Mouse (Mus musculus) embryonic facial prominence, embryonic 14.5 days (tissue): ENCODE data around the gene Pbx2. TPM values are rescaled to one million over a fixed set of nuclear protein-coding genes. Genes with fewer than 3 reads are reported as not detected.

Experiments
- ATAC-seq: fragments of 200-750 bp; cut with Nextera tagmentation; 2 replicates; pipeline ENCODE4 v1.8.0; 2017; ENCODE audit warnings: low read depth, moderate number of reproducible peaks, moderate TSS enrichment
- DNase-seq: peaks from one replicate; pipeline ENCODE4 v3.0.0-alpha.2; 2015; ENCODE audit warnings: low spot score
- H3K27ac ChIP-seq: fragments of 300-500 bp; sonication (generic); replicated peaks from 2 replicates; pipeline ENCODE4 v1.5.1; 2014; ENCODE audit warnings: low read depth, mild to moderate bottlenecking, low read length, moderate library complexity
- H3K27me3 ChIP-seq: fragments of 300-500 bp; sonication (generic); replicated peaks from 2 replicates; pipeline ENCODE4 v1.6.1; 2014; ENCODE audit warnings: low read length; ENCODE audit not compliant: control insufficient read depth, insufficient read depth
- H3K36me3 ChIP-seq: fragments of 300-500 bp; sonication (generic); 2 replicates; pipeline ENCODE4 v1.6.1; 2014; ENCODE audit warnings: low read length, mixed read lengths; ENCODE audit not compliant: control insufficient read depth, insufficient read depth
- H3K4me1 ChIP-seq: fragments of 300-500 bp; sonication (generic); 2 replicates; pipeline ENCODE4 v1.6.1; 2014; ENCODE audit warnings: antibody characterized with exemption, low read length; ENCODE audit not compliant: control insufficient read depth, insufficient read depth
- H3K4me2 ChIP-seq: fragments of 300-500 bp; sonication (generic); 2 replicates; pipeline ENCODE4 v1.6.1; 2014; ENCODE audit warnings: low read depth, mild to moderate bottlenecking, low read length, moderate library complexity, mixed read lengths
- H3K4me3 ChIP-seq: fragments of 300-500 bp; sonication (generic); 2 replicates; pipeline ENCODE4 v1.5.1; 2014; ENCODE audit warnings: low read depth, mild to moderate bottlenecking, low read length
- H3K9ac ChIP-seq: fragments of 300-500 bp; sonication (generic); 2 replicates; pipeline ENCODE4 v1.6.1; 2014; ENCODE audit warnings: low read depth, mild to moderate bottlenecking, low read length, moderate library complexity, mixed read lengths
- H3K9me3 ChIP-seq: fragments of 300-500 bp; sonication (generic); 2 replicates; pipeline ENCODE4 v1.6.1; 2016; ENCODE audit warnings: low read length; ENCODE audit not compliant: control insufficient read depth
- WGBS: fragments of 180-500 bp; shearing (Covaris S2); extraction: QIAGEN DNeasy Blood & Tissue Kit; methylation state at CpG from one replicate; pipeline ENCODE4 v1.1.7; 2014; 5-methylcytosine and 5-hydroxymethylcytosine counted together
- polyA plus RNA-seq: library from polyadenylated mRNA; unstranded; fragments of >200 nt; fragmentation: Nextera tagmentation; extraction: Ambion mirVana; gene quantifications from 2 replicates; pipeline ENCODE4 v1.2.1, GENCODE M21; 2014

Pbx2 gene
- polyA plus RNA-seq, 1 experiment from 2014 or later = 11.3 TPM

DNA sequence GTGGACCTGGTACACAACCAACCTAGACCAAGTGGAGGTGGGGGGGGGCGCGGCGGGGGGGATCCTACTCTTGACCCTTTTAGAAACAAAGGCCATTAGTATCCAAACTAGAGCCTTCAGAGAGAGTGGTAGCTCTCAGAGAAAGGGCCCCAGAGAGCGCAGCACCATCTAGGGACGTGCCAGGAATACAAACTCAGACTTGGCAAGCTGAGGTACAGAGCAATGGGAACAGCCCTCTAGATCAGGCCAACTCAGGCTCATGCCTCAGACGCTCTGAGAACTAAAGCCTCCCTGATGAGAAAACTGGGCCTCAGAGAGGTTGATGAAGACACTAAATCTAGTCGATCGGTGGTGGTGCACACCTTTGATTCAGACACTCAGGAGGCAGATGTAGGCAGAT is 5.9 kb upstream of the Pbx2 start:
- no peaks in the 10 kb centered on the region for H3K9me3 ChIP-seq
- WGBS = 91% methylated on average over 5 of the region's 8 CpGs
- DNase-seq = no peak
- peaks cover 28% of the 10 kb centered on the region for H3K4me1 ChIP-seq
- no peak overlapping the region for H3K9ac ChIP-seq
- H3K4me2 ChIP-seq = no peak overlapping the region
- no peaks in the 10 kb centered on the region for H3K27me3 ChIP-seq
- no peak overlapping the region for H3K27ac ChIP-seq
- no peaks in the 10 kb centered on the region for H3K36me3 ChIP-seq
- no peak overlapping the region for H3K4me3 ChIP-seq
- no peak for ATAC-seq

DNA sequence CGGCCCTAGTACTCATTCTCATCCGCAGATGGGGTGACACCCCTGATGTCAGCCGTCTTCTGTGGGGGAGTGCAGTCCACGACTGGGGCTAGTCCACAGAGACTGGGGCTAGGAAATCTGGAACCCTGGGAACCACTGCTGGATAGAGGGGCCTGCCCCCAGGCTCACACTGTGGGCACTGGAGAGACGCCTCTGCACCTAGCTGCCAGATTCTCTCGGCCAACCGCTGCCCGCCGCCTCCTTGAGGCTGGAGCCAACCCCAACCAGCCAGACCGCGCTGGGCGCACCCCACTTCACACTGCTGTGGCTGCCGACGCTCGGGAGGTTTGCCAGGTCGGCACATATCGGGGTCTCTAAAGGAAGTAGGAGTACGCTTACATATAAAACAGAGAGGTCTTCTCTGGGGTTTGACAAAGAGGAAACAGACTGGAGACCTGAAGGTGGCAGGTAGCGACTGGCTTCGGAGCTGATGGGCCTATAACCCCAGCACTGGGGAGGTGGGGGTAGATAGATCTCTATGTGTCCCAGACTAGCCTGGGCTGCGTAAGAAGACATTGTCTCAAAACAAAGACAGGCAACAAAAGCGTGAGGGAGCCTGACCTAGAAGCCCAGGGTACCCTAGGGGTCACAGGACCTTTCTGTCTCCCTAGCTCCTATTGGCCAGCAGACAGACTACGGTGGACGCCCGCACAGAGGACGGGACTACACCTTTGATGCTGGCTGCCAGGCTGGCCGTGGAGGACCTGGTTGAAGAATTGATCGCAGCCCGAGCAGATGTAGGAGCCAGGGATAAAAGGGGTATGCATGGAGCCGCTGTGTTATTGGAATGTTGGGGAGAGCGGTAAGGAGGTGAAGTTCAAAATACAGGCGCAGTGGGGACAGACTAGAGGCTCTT is 4.9 kb upstream of the Pbx2 start:
- Histone ChIP-seq H3K4me3 (peak overlapping the region; percentile 80), H3K27me3 (no peaks in the 10 kb centered on the region), H3K4me1 (peaks cover 37% of the 10 kb centered on the region), H3K36me3 (no peaks in the 10 kb centered on the region), H3K27ac (peak overlapping the region; percentile 97), H3K4me2 (peak overlapping the region; percentile 99), H3K9me3 (no peaks in the 10 kb centered on the region), H3K9ac (peak overlapping the region; percentile 96)
- ATAC-seq (no peak), DNase-seq (no peak)
- WGBS = 27% methylated on average over 32 of the region's 32 CpGs

DNA sequence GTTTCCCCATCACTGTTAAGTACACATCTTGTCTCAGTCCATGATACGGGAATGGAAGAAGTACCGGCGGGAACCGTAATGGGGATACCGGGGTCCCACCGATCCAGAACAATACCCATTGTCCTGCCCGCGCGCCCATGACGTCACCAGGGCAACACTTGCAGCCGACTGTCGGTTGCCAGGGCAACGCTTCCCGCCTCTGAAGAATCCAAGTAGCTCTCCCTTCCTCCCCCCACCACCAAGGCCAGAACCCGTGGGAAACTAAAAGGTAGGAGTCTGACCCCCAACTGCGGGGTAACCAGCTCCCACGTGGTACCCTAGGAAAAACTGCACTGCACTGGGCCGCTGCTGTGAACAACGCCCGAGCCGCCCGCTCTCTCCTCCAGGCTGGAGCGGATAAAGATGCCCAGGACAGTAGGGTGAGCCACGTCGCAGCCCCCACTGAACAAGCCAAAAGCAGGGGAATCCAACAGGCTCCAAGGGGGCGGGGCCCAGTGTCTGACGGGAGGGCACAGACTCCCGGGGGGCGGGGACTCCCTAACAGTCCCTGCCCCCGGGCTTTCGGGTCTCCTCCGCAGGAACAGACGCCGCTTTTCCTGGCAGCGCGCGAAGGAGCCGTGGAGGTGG is 4.2 kb upstream of the Pbx2 start:
- Histone ChIP-seq H3K9ac (peak overlapping the region; percentile 96), H3K4me3 (peak overlapping the region; percentile 80), H3K4me1 (peaks cover 42% of the 10 kb centered on the region), H3K9me3 (no peaks in the 10 kb centered on the region), H3K27ac (peak overlapping the region; percentile 97), H3K4me2 (peak overlapping the region; percentile 99), H3K36me3 (no peaks in the 10 kb centered on the region), H3K27me3 (no peaks in the 10 kb centered on the region)
- ATAC-seq (peak; percentile 82), DNase-seq (peak; percentile 97)
- under 1% methylated on average over 24 of the region's 38 CpGs for whole genome bisulfite sequencing

DNA sequence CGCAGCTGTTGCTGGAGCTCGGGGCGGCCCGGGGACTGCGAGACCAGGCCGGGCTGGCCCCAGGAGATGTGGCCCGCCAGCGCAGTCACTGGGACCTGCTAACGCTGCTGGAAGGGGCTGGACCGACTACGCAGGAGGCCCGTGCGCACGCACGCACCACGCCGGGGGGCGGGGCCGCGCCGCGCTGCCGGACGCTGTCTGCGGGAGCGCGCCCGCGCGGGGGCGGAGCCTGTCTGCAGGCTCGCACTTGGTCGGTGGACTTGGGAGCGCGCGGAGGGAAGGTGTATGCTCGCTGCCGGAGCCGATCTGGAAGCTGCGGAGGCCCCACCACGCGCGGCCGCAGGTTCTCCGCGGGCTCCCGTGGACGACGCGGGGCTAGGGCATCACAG is 3.6 kb upstream of the Pbx2 start:
- no peaks in the 10 kb centered on the region for H3K9me3 ChIP-seq
- DNase-seq (peak; percentile 97), ATAC-seq (peak; percentile 90)
- H3K9ac ChIP-seq = peak overlapping the region; percentile 96
- peak overlapping the region; percentile 80 for H3K4me3 ChIP-seq
- H3K4me2 ChIP-seq = peak overlapping the region; percentile 99
- H3K27ac ChIP-seq = peak overlapping the region; percentile 97
- no peaks in the 10 kb centered on the region for H3K36me3 ChIP-seq
- H3K4me1 ChIP-seq = peaks cover 42% of the 10 kb centered on the region
- H3K27me3 ChIP-seq = no peaks in the 10 kb centered on the region
- 0% methylated on average over 1 of the region's 50 CpGs for WGBS

DNA sequence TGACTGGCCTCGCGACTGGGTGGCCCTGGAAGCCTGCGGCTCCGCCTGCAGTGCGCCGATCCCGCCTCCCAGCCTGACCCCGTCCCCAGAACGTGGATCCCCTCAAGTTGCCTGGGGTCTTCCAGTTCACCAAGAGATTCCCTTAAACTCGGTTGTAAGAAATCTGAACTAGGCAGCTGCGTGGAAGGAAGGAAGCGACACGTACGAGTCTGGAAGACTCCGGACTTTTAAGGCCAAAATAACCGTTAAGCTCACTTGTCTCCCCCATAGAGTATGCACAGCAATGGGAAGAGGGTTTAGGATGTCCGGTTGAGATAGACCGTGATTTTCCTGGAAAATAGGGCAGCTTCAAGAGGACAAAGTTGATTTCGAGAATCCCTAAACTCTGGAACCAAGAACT is 3.3 kb upstream of the Pbx2 start:
- Histone ChIP-seq H3K4me1 (peaks cover 42% of the 10 kb centered on the region), H3K27ac (peak overlapping the region; percentile 97), H3K4me3 (peak overlapping the region; percentile 80), H3K27me3 (no peaks in the 10 kb centered on the region), H3K9ac (peak overlapping the region; percentile 96), H3K4me2 (peak overlapping the region; percentile 99), H3K9me3 (no peaks in the 10 kb centered on the region), H3K36me3 (no peaks in the 10 kb centered on the region)
- DNase-seq = no peak
- 4% methylated on average over 19 of the region's 19 CpGs for WGBS
- no peak for ATAC-seq

DNA sequence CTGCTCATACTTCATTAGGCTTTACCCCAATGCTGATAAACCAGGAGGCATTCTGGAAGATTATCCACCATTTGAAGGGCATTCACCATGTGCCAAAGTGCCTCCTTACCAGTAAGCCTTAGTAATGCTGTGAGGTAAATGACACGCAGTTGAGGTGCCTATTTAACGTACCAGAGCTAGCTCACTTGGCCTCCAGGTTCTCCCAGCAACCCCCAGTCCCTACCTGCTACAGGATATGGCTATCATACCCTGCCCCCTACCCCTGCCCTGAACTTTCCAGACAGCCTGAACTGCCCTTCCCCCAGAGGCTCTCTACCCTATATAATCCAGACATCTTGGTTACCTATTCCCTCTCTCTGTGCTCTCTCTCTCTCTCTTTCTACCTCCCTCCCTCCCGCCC is 2.3 kb upstream of the Pbx2 start:
- peaks cover 42% of the 10 kb centered on the region for H3K4me1 ChIP-seq
- peak overlapping the region; percentile 80; the same call in 1 of the 2 replicates for H3K4me3 ChIP-seq
- ATAC-seq (no peak), DNase-seq (no peak)
- no peaks in the 10 kb centered on the region for H3K9me3 ChIP-seq
- H3K27ac ChIP-seq = no peak overlapping the region
- no peak overlapping the region for H3K9ac ChIP-seq
- H3K27me3 ChIP-seq = no peaks in the 10 kb centered on the region
- WGBS = 56% methylated on average over 3 of the region's 3 CpGs
- H3K36me3 ChIP-seq = no peaks in the 10 kb centered on the region; the same call in 1 of the 2 replicates
- no peak overlapping the region for H3K4me2 ChIP-seq

DNA sequence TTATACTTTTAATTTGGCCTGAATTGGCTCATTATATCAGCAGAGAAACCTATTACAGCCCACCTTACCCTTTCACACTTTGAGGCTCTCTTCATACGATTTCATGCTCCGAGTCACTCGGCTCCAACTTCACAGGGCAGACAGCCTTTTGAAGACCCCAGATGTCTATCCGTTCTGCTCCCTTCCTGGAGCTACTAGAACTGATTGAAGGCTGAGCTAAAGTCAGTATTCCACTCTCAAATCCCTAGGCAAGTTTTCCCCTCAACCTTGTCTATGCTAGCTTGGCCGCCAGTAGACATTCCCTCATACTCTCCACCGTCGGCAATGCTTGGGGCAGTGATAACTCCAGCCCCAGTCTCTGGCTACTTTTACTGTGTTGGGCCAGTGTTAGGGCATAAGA is 1.9 kb upstream of the Pbx2 start:
- peak overlapping the region; percentile 67; the same call in 1 of the 2 replicates for H3K4me2 ChIP-seq
- 36% methylated on average over 7 of the region's 7 CpGs for WGBS
- H3K9ac ChIP-seq = no peak overlapping the region
- H3K9me3 ChIP-seq = no peaks in the 10 kb centered on the region
- no peaks in the 10 kb centered on the region for H3K27me3 ChIP-seq
- no peak for DNase-seq
- no peak for ATAC-seq
- no peak overlapping the region for H3K4me3 ChIP-seq
- H3K4me1 ChIP-seq = peaks cover 47% of the 10 kb centered on the region
- H3K27ac ChIP-seq = no peak overlapping the region
- peaks cover 3% of the 10 kb centered on the region for H3K36me3 ChIP-seq

DNA sequence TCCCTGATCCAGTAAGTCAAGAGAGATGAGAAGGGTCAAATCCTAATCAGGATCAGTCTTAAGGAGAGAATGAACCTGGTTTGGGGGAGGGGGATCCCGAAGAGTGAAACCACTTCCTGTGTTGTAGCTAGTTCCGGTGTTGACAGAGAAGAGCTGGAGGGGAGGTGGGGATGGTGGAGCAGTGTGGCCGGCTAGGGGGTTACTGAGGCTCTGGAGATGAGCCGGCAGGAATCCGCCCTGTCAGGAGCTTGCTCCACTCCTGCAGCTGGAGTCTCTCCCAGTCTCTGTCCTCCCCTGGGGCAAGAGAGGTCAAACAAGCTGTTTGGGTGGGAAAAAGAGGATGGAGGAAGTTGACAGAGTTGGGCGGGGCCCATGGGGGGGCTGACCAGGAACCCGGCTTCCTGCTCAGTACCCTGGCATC is 1.4 kb upstream of the Pbx2 start, which contains the start of gene Gpsm3:
Gene Gpsm3, plus strand, starts transcription at position 126 of the 421 bp plus-strand sequence.
- peak; percentile 42 for DNase-seq
- H3K4me1 ChIP-seq = peaks cover 52% of the 10 kb centered on the region
- peak within 1 kb of the TSS; percentile 67 for H3K4me2 ChIP-seq

More for the DNA sequence above, 1.4 kb upstream of the Pbx2 start, which contains the start of gene Gpsm3:
- H3K27ac ChIP-seq = peak within 1 kb of the TSS; percentile 99
- ATAC-seq = no peak
- H3K9ac ChIP-seq = no peak within 1 kb of the TSS
- no peak within 1 kb of the TSS; the same call in 1 of the 2 replicates for H3K4me3 ChIP-seq
- 17% methylated on average over 6 of the region's 7 CpGs for WGBS
- no peaks in the 10 kb centered on the region for H3K27me3 ChIP-seq
- H3K36me3 ChIP-seq = peaks cover 8% of the 10 kb centered on the region
- H3K9me3 ChIP-seq = no peaks in the 10 kb centered on the region
